Mouse (Mus musculus) liver, embryonic 14.5 days (tissue): Measurements from ENCODE around the gene Mlip. TPM values are rescaled to one million over a fixed set of nuclear protein-coding genes. Genes with fewer than 3 reads are reported as not detected.

ENCODE experiments used
- ATAC-seq: fragments of 200-750 bp; cut with Nextera tagmentation; 2 replicates; pipeline ENCODE4 v1.8.0; 2017; ENCODE audit warnings: moderate number of reproducible peaks, mild to moderate bottlenecking, moderate library complexity; ENCODE audit not compliant: insufficient read depth
- DNase-seq, 3 experiments: peaks; one replicate each; pipeline ENCODE4 v3.0.0-alpha.2; 2012 to 2013; ENCODE audit warnings: low read depth in 3 of 3, low spot score in 3 of 3
- H3K27ac ChIP-seq: fragments of 300-500 bp; sonication (generic); 2 replicates; pipeline ENCODE4 v1.5.1; 2014; ENCODE audit warnings: moderate library complexity, mild to moderate bottlenecking, control low read depth, inconsistent platforms
- H3K27me3 ChIP-seq: fragments of 300-500 bp; sonication (generic); 2 replicates; pipeline ENCODE4 v1.6.1; 2014; ENCODE audit warnings: mild to moderate bottlenecking, low read length, moderate library complexity; ENCODE audit not compliant: control insufficient read depth, insufficient read depth
- H3K36me3 ChIP-seq: fragments of 300-500 bp; sonication (generic); replicated peaks from 2 replicates; pipeline ENCODE4 v1.6.1; 2014; ENCODE audit warnings: low read depth; ENCODE audit not compliant: control insufficient read depth, insufficient read depth
- H3K4me1 ChIP-seq, 2 experiments: fragments of 200-500 bp in 1 of 2; fragments of 300-500 bp in 1 of 2; sonication (generic) in 1 of 2; replicated peaks; 2 replicates each; pipeline ENCODE4 v1.6.1; 2012 to 2014; ENCODE audit warnings: antibody characterized with exemption in 1 of 2, inconsistent platforms in 1 of 2, low read length in 1 of 2; ENCODE audit not compliant: control insufficient read depth in 2 of 2, insufficient read depth in 2 of 2
- H3K4me2 ChIP-seq: fragments of 300-500 bp; sonication (generic); 2 replicates; pipeline ENCODE4 v1.6.1; 2014; ENCODE audit warnings: low read depth, mild to moderate bottlenecking, control low read depth, moderate library complexity
- H3K4me3 ChIP-seq, 2 experiments: fragments of 200-500 bp in 1 of 2; fragments of 300-500 bp in 1 of 2; sonication (generic) in 1 of 2; 2 replicates each; pipeline ENCODE4 v1.5.1; 2012 to 2014; ENCODE audit warnings: low read depth in 2 of 2, low read length in 2 of 2, mild to moderate bottlenecking in 2 of 2, control low read depth in 1 of 2, inconsistent platforms in 1 of 2, moderate library complexity in 1 of 2; ENCODE audit not compliant: insufficient read depth in 1 of 2
- H3K9ac ChIP-seq: fragments of 300-500 bp; sonication (generic); replicated peaks from 2 replicates; pipeline ENCODE4 v1.6.1; 2014; ENCODE audit warnings: mild to moderate bottlenecking, control low read depth, moderate library complexity
- H3K9me3 ChIP-seq: fragments of 300-500 bp; sonication (generic); 2 replicates; pipeline ENCODE4 v1.6.1; 2016; ENCODE audit warnings: low read length, mixed read lengths; ENCODE audit not compliant: control insufficient read depth
- CTCF ChIP-seq: IDR thresholded peaks from 2 replicates; pipeline ENCODE4 v1.5.1; 2016; ENCODE audit warnings: antibody characterized with exemption, low read depth, control low read depth
- EP300 ChIP-seq: IDR thresholded peaks from 2 replicates; pipeline ENCODE4 v1.6.1; 2016; ENCODE audit warnings: antibody characterized with exemption, low read depth
- WGBS: fragments of 180-500 bp; shearing (Covaris S2); extraction: QIAGEN DNeasy Blood & Tissue Kit; methylation state at CpG from one replicate; pipeline ENCODE4 v1.1.7; 2014; ENCODE audit not compliant: insufficient replicate concordance; 5-methylcytosine and 5-hydroxymethylcytosine counted together
- polyA plus RNA-seq, 2 experiments: library from polyadenylated mRNA; depleted of rRNA in 1 of 2; stranded (reverse) in 1 of 2; unstranded in 1 of 2; fragments of >200 nt; fragmentation: Nextera tagmentation in 1 of 2; extraction: Ambion mirVana in 1 of 2; gene quantifications; 2 replicates each; pipeline versions ENCODE4 v1.2.1 to v1.2.3; 2012 to 2014

Mlip gene
- polyA plus RNA-seq, 2 experiments = not detected

DNA sequence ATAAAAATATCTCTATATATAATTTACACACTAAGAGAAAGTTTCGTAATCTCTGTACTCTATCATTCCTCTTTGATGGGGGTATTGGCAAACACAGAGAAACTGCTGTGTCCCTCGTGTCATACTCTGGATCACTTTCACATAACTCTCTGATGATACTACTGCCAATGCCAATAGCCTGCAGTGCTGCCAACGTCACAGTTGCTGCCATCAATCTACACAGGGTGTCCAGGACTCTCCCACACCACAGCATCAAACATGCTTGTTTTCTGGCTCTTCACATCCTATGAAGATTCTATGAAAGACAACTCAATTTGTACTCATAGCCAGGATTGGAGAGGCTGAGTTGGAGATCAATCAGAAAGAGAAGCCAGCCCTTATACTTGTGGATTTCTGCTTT, 17.4 kb downstream of the Mlip start:
- WGBS = 44% methylated on average over 3 of the region's 3 CpGs
- no peaks in the 10 kb centered on the region for H3K9me3 ChIP-seq
- no peak for TF ChIP-seq EP300
- TF ChIP-seq CTCF = no peak
- no peaks in the 10 kb centered on the region for H3K27me3 ChIP-seq
- H3K36me3 ChIP-seq = no peaks in the 10 kb centered on the region
- no peaks in the 10 kb centered on the region for H3K4me1 ChIP-seq
- H3K27ac ChIP-seq = no peak overlapping the region
- DNase-seq (no peak), ATAC-seq (no peak)
- no peak overlapping the region for H3K4me3 ChIP-seq
- H3K9ac ChIP-seq = no peak overlapping the region
- H3K4me2 ChIP-seq = no peak overlapping the region

GRCm38 (mm10) chr9:77318346-77318745, 34.4 kb downstream of the Mlip start:
- H3K4me1 ChIP-seq = no peaks in the 10 kb centered on the region
- 59% methylated on average over 3 of the region's 3 CpGs for WGBS
- no peaks in the 10 kb centered on the region for H3K27me3 ChIP-seq
- no peaks in the 10 kb centered on the region for H3K9me3 ChIP-seq
- no peak overlapping the region for H3K4me3 ChIP-seq
- DNase-seq (no peak), ATAC-seq (no peak)
- no peak for TF ChIP-seq EP300
- TF ChIP-seq CTCF = no peak
- H3K9ac ChIP-seq = no peak overlapping the region
- H3K27ac ChIP-seq = no peak overlapping the region
- no peaks in the 10 kb centered on the region for H3K36me3 ChIP-seq
- no peak overlapping the region for H3K4me2 ChIP-seq

- no peaks in the 10 kb centered on the region for H3K9me3 ChIP-seq
- H3K36me3 ChIP-seq = no peaks in the 10 kb centered on the region
- H3K27me3 ChIP-seq = no peaks in the 10 kb centered on the region
- no peak overlapping the region for H3K4me3 ChIP-seq
- 62% methylated on average over 6 of the region's 6 CpGs for WGBS
- H3K9ac ChIP-seq = no peak overlapping the region
- ATAC-seq (no peak), DNase-seq (no peak)
- no peaks in the 10 kb centered on the region for H3K4me1 ChIP-seq
- TF ChIP-seq CTCF (no peak), EP300 (no peak)
- no peak overlapping the region for H3K27ac ChIP-seq
- H3K4me2 ChIP-seq = no peak overlapping the region
Measured at GRCm38 (mm10) chr9:77310548-77310947, 42.2 kb downstream of the Mlip start.

GRCm38 (mm10) chr9:77305417-77305816, 47.4 kb downstream of the Mlip start:
- Histone ChIP-seq H3K4me2 (no peak overlapping the region), H3K4me1 (no peaks in the 10 kb centered on the region), H3K9ac (no peak overlapping the region), H3K4me3 (no peak overlapping the region), H3K27ac (no peak overlapping the region), H3K27me3 (no peaks in the 10 kb centered on the region), H3K9me3 (no peaks in the 10 kb centered on the region), H3K36me3 (no peaks in the 10 kb centered on the region)
- TF ChIP-seq EP300 (no peak), CTCF (no peak)
- DNase-seq = no peak
- 47% methylated on average over 2 of the region's 2 CpGs for WGBS
- ATAC-seq = no peak

GRCm38 (mm10) chr9:77302340-77302739, 50.4 kb downstream of the Mlip start:
- DNase-seq (no peak), ATAC-seq (no peak)
- WGBS = 47% methylated on average over 8 of the region's 8 CpGs
- Histone ChIP-seq H3K4me2 (no peak overlapping the region), H3K9me3 (no peaks in the 10 kb centered on the region), H3K9ac (no peak overlapping the region), H3K27ac (no peak overlapping the region), H3K27me3 (no peaks in the 10 kb centered on the region), H3K4me1 (no peaks in the 10 kb centered on the region), H3K36me3 (no peaks in the 10 kb centered on the region), H3K4me3 (no peak overlapping the region)
- TF ChIP-seq CTCF (no peak), EP300 (no peak)

DNA sequence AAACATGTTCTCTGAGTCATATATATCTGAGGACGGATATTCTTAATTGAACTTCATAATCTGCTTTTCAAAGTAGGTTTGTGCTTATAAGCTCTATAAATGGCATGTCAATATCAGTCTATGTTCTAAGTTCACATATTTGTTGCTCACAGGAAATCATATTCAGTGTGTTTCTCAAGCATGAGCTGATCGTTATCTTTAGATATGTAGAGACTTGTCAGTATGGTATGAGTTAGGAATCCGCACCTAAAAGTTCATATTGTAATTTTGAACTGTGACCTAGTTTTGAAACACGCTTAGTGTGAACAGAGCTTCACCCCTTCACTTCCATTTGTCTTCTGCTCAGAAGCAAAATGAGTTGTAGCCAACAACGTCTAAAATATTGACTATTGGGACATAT, 64.8 kb downstream of the Mlip start:
- no peak for ATAC-seq
- no peak for DNase-seq
- Histone ChIP-seq H3K36me3 (no peaks in the 10 kb centered on the region), H3K4me1 (no peaks in the 10 kb centered on the region), H3K27me3 (no peaks in the 10 kb centered on the region), H3K27ac (no peak overlapping the region), H3K4me2 (no peak overlapping the region), H3K9me3 (no peaks in the 10 kb centered on the region), H3K9ac (no peak overlapping the region), H3K4me3 (no peak overlapping the region)
- TF ChIP-seq EP300 (no peak), CTCF (no peak)
- 67% methylated on average over 5 of the region's 5 CpGs for WGBS
